Mouse (Mus musculus): ENCODE data around the gene Rps6ka2. TPM values are rescaled to one million over a fixed set of nuclear protein-coding genes. Genes with fewer than 3 reads are reported as not detected.
A peak's percentile ranks its signal among the peaks of the same experiment; 100 is the strongest.

Rps6ka2 gene
- polyA plus RNA-seq, 1 experiment from 2014 or later, result 24.8 TPM

DNA sequence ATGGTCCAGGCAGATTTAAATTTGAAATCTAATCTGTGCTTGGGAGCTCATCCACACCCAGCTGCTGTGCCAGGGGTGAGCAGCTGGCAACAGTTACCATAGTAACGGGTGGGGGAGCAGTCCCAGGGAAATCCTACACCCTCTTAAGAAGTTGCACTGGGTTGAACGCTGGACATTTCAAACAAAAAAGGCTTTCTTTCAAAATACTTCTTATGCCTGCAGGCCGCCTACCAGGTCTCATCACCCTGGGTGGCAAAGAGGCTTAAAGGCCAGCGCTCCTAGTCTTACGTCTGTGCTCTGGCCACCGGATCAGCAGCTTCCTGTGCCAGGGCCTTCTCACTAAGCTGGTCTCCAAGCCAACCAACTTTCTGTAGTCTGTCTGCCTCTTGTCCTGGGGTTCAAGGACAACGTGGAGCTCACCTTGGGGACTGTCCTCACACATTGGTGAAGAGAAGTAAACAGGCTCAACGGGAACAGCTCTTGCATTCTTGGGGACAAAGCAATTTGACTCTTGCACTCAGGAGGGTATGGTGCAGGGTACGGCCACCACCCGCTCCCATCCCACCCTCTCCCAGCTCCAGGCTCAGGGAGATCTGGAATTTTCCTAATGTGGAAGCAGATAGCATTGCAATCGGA lies 35.0 kb downstream of the Rps6ka2 start:
- peaks cover 34% of the 10 kb centered on the region for H3K4me1 ChIP-seq (replicated peaks)
- H3K9me3 ChIP-seq, result no peaks in the 10 kb centered on the region
- H3K4me2 ChIP-seq, result peak overlapping the region; percentile 23; the same call in 1 of the 2 replicates
- H3K27ac ChIP-seq, result peak overlapping the region; percentile 88
- H3K9ac ChIP-seq (replicated peaks), result no peak overlapping the region
- no peak overlapping the region for H3K4me3 ChIP-seq (replicated peaks)
- peak; percentile 75; the same call in 1 of the 2 replicates for ATAC-seq (ENCODE audit: insufficient number of reproducible peaks, insufficient read depth, low FRiP score, low TSS enrichment, low read depth)
- H3K27me3 ChIP-seq, result no peaks in the 10 kb centered on the region
- 53% methylated on average over 11 of the region's 11 CpGs for WGBS
- no peaks in the 10 kb centered on the region for H3K36me3 ChIP-seq

DNA sequence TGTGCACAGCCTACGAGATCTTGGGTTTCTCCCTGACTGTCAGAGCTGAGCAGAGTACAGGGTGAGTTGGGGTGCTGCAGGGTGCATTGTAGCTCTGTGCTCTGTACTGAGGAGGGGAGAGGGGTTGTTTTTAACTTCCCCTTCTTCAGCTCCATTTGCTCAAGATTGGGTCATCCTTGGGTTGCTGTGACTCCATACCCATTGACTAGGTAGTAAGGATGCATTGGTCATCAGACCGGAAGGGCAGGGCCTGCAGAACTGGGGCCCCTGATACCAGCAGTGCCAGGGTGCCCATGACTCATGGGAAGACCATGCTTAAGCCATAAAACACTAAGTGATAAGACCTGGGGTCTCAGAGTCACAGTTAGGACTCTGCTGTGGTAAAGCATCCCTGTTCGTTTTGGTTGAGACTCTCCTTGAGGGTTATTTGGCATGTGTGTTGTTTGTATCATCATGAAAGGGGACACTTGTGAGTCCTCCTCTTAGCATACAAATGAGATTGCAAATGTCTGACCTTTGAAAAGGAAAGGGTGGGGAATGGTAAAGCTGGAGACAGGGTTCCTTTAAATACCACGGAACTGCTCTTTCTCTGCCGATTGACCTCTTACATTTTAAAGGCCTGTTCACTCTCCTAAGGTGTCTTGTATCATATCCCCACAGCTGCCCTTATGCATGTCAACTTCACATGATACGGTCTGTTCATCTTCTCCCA lies 36.7 kb downstream of the Rps6ka2 start:
- ATAC-seq (ENCODE audit: insufficient number of reproducible peaks, insufficient read depth, low FRiP score, low TSS enrichment, low read depth), result no peak
- Histone ChIP-seq H3K9me3 (no peaks in the 10 kb centered on the region), H3K27me3 (no peaks in the 10 kb centered on the region), H3K4me1 (replicated peaks) (peaks cover 42% of the 10 kb centered on the region), H3K36me3 (no peaks in the 10 kb centered on the region), H3K9ac (replicated peaks) (no peak overlapping the region), H3K4me3 (replicated peaks) (no peak overlapping the region), H3K27ac (no peak overlapping the region), H3K4me2 (no peak overlapping the region)
- WGBS, result 80% methylated on average over 6 of the region's 6 CpGs

DNA sequence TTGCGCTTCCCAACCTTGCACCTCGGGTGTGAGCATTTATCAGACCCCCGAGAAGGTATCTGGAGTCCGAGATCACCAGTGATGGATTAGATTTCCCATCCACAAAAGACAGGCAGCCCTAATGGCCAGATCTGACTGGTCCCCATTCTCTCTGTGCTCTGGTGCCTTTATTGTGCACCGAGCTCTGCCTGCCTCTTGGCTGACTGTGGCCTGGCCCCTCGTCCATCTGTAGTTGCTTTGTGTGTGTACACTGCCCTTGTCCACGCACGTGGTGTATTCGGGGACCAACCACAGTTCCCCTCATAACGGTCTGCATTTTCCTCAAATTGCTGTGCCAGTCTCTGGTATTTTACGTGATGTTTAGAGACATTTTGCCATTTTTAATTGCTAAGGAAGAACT lies 40.7 kb downstream of the Rps6ka2 start:
- Histone ChIP-seq H3K9ac (replicated peaks) (no peak overlapping the region), H3K36me3 (no peaks in the 10 kb centered on the region), H3K9me3 (no peaks in the 10 kb centered on the region), H3K4me2 (no peak overlapping the region), H3K27ac (no peak overlapping the region), H3K4me1 (replicated peaks) (peaks cover 26% of the 10 kb centered on the region), H3K27me3 (no peaks in the 10 kb centered on the region), H3K4me3 (replicated peaks) (no peak overlapping the region)
- 66% methylated on average over 11 of the region's 11 CpGs for WGBS
- no peak for ATAC-seq (ENCODE audit: insufficient number of reproducible peaks, insufficient read depth, low FRiP score, low TSS enrichment, low read depth)

DNA sequence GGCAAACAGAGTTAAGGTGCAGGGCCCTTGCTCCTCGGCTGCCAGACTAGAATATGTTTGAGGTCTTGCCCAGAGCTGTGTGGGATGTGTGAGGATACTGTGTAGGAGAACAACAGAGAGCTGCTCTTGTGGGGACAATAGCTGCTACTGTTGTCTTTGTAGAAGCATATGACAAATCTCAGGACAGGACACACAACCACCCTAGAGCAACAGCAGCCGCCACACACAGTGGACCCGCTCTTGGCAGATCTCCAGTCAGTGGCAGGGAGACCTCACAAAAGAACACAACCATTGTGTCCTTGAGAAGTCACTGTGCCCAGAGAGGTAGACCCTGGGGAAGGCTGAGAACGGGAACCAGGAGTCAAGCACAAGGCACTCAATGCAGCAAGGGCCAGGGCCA lies 42.0 kb downstream of the Rps6ka2 start:
- 90% methylated on average over 4 of the region's 4 CpGs for WGBS
- no peaks in the 10 kb centered on the region for H3K9me3 ChIP-seq
- no peak overlapping the region for H3K9ac ChIP-seq (replicated peaks)
- H3K4me1 ChIP-seq (replicated peaks), result peaks cover 17% of the 10 kb centered on the region
- H3K27ac ChIP-seq, result no peak overlapping the region
- no peak overlapping the region for H3K4me3 ChIP-seq (replicated peaks)
- H3K4me2 ChIP-seq, result no peak overlapping the region
- H3K27me3 ChIP-seq, result no peaks in the 10 kb centered on the region
- no peaks in the 10 kb centered on the region for H3K36me3 ChIP-seq
- no peak for ATAC-seq (ENCODE audit: insufficient number of reproducible peaks, insufficient read depth, low FRiP score, low TSS enrichment, low read depth)

DNA sequence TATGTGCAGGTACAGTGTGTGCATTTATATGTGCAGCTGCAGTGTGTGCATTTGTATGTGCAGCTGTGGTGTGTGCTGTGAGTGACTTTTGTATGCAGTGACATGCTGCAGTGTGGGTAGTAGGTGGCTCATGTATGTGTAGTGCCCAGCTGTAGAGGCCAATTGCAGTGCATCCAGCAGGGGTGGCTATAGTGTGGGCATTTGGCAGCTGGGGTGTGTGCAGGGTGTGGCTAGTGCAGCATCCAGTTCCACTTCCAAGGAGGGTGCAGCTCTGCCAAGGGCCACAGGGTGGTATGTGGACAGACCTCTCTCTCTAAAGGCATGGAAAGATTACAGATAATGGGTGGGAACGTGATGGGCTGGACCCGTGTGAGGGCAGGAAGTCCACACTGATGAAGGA lies 43.3 kb downstream of the Rps6ka2 start:
- H3K36me3 ChIP-seq, result no peaks in the 10 kb centered on the region
- H3K4me3 ChIP-seq (replicated peaks), result no peak overlapping the region
- H3K27ac ChIP-seq, result no peak overlapping the region
- 78% methylated on average over 2 of the region's 2 CpGs for WGBS
- H3K4me2 ChIP-seq, result no peak overlapping the region
- H3K4me1 ChIP-seq (replicated peaks), result peaks cover 17% of the 10 kb centered on the region
- ATAC-seq (ENCODE audit: insufficient number of reproducible peaks, insufficient read depth, low FRiP score, low TSS enrichment, low read depth), result no peak
- no peak overlapping the region for H3K9ac ChIP-seq (replicated peaks)
- no peaks in the 10 kb centered on the region for H3K27me3 ChIP-seq
- no peaks in the 10 kb centered on the region for H3K9me3 ChIP-seq

DNA sequence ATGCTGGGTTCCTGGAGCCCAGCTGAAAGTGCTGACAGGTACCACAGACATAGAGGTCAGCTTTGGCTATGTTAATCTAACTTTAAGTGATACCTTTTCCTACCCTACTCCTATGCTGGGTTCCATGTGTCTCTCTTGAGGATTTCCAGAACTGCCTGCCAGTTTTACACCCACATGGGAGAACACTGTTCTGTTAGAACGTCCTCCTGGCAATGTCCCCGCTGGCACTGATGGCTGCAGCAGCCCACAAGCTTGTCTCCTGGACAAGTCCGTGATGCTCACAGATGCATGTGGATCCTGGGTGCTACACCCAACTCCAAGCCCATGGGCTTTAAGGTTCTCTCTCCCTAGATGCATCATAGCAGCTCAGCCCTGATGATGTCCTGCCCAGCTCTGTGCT lies 44.1 kb downstream of the Rps6ka2 start:
- Histone ChIP-seq H3K9ac (replicated peaks) (no peak overlapping the region), H3K4me1 (replicated peaks) (peaks cover 20% of the 10 kb centered on the region), H3K36me3 (no peaks in the 10 kb centered on the region), H3K9me3 (no peaks in the 10 kb centered on the region), H3K4me2 (no peak overlapping the region), H3K27ac (no peak overlapping the region), H3K27me3 (no peaks in the 10 kb centered on the region), H3K4me3 (replicated peaks) (no peak overlapping the region)
- WGBS, result 89% methylated on average over 3 of the region's 3 CpGs
- no peak for ATAC-seq (ENCODE audit: insufficient number of reproducible peaks, insufficient read depth, low FRiP score, low TSS enrichment, low read depth)

DNA sequence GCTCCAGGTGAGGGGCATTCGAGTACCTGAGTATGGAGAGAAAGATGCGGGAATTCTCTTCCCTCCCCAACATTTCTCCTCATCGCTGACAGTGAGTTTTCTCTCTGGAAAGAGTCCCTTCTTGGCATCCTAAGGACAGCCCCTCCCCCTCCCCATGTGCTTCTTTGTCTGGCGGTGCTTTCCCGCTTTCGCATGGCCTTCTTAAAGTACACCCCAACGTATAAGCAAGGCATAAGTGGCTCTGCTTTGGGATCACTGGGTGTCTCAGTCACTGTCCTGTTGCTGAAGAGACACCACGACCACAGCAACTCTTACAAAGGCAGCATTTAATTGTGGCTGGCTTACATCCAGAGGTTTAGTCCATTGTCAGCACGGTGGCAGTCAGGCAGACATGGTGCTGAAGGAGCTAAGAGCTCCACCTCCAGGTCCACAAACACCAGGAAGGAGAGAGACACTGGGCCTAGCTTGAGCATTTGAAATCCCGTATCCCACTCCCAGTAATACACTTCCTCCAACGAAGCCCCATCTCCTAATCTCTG lies 47.9 kb downstream of the Rps6ka2 start:
- Histone ChIP-seq H3K9ac (replicated peaks) (no peak overlapping the region), H3K9me3 (no peaks in the 10 kb centered on the region), H3K4me1 (replicated peaks) (peaks cover 18% of the 10 kb centered on the region), H3K4me3 (replicated peaks) (no peak overlapping the region), H3K27ac (no peak overlapping the region), H3K4me2 (no peak overlapping the region), H3K27me3 (no peaks in the 10 kb centered on the region), H3K36me3 (no peaks in the 10 kb centered on the region)
- ATAC-seq (ENCODE audit: insufficient number of reproducible peaks, insufficient read depth, low FRiP score, low TSS enrichment, low read depth), result no peak
- 84% methylated on average over 11 of the region's 11 CpGs for WGBS

DNA sequence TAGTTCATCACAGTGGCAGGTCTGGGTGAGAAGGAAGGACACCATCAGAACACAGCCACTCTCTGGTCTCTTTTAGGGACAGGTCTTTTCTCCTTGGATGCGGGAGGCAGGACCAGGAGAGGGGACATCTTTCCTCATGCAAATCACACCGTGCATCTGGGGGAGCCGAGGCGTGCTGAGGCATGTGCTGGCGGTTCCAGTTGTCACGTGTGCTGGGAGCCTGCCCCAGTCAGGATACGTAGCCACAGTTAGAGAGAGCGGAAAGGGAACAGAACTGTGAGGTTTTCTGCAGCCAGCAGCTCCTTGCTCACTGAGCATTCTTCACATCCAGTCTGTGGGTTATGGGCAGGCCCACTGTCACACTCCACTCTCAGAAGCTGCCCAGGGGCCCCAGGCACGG lies 48.5 kb downstream of the Rps6ka2 start:
- H3K9me3 ChIP-seq, result no peaks in the 10 kb centered on the region
- no peak for ATAC-seq (ENCODE audit: insufficient number of reproducible peaks, insufficient read depth, low FRiP score, low TSS enrichment, low read depth)
- peaks cover 18% of the 10 kb centered on the region for H3K4me1 ChIP-seq (replicated peaks)
- no peak overlapping the region for H3K4me2 ChIP-seq
- H3K27me3 ChIP-seq, result no peaks in the 10 kb centered on the region
- 87% methylated on average over 9 of the region's 9 CpGs for WGBS
- H3K27ac ChIP-seq, result 0 out of 2 replicates have a peak overlapping the region, but pooled peaks have one; percentile 7
- no peaks in the 10 kb centered on the region for H3K36me3 ChIP-seq
- H3K4me3 ChIP-seq (replicated peaks), result no peak overlapping the region
- H3K9ac ChIP-seq (replicated peaks), result no peak overlapping the region

DNA sequence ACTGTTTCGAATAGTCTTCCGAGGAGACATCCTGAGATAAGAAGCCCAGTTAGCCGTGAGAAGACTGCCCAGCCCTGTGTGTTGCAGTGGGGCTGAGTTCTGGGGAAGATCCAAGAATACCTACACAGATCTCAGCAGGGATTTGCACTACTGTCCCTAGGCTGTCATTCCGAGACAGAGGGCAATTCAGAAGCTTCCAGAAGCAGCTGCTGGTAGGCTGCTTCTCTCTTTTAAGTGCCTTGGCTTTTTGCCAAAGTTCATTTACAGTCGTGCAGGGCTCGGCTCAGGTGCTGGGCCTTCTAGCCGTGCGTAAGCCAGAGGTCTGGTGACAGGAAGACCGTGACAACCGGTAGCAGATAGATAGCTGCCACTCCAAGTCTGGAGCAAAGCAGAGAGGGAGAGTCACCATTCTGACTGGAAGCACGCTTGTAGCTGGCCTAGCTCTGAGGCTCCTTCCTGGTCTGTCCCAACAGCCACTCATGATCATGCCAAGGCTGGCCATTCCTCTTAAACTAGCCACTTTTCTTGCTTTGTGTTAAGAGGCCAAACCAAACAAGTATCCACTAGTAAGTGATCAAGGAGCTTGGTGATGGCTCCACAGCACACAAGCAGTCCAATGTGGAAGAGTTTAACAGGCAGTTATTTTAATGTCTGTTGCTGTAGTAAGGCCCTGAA lies 49.3 kb downstream of the Rps6ka2 start:
- Histone ChIP-seq H3K36me3 (no peaks in the 10 kb centered on the region), H3K27ac (peak overlapping the region; percentile 7; the same call in 1 of the 2 replicates), H3K9me3 (no peaks in the 10 kb centered on the region), H3K27me3 (no peaks in the 10 kb centered on the region), H3K4me2 (no peak overlapping the region), H3K4me1 (replicated peaks) (peaks cover 14% of the 10 kb centered on the region), H3K4me3 (replicated peaks) (no peak overlapping the region), H3K9ac (replicated peaks) (peak overlapping the region; percentile 37; the same call in 1 of the 2 replicates)
- WGBS, result 53% methylated on average over 11 of the region's 11 CpGs
- no peak for ATAC-seq (ENCODE audit: insufficient number of reproducible peaks, insufficient read depth, low FRiP score, low TSS enrichment, low read depth)

DNA sequence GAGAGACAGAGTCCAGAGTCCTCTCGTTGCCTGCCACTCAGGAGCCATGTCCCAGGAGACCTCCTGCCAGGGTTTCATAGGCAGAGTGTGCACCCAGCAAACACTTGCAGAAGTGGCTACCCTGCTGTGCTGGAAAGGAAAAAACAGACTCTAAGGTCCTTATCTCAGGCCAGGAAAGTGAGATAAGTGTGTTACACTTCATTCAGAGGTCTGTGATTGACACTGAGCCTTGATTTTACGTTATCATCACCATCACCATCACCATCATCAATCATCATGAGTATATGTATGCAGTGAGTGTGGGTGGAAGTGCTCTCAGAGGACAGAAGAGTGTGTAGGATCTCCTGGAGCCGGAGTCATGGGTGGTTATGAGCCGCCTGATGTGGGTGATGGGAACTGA lies 51.4 kb downstream of the Rps6ka2 start:
- no peak overlapping the region for H3K27ac ChIP-seq
- H3K4me2 ChIP-seq, result no peak overlapping the region
- H3K9me3 ChIP-seq, result no peaks in the 10 kb centered on the region
- H3K27me3 ChIP-seq, result no peaks in the 10 kb centered on the region
- H3K4me1 ChIP-seq (replicated peaks), result peaks cover 14% of the 10 kb centered on the region
- WGBS, result 90% methylated on average over 4 of the region's 4 CpGs
- H3K4me3 ChIP-seq (replicated peaks), result no peak overlapping the region
- no peak overlapping the region for H3K9ac ChIP-seq (replicated peaks)
- H3K36me3 ChIP-seq, result no peaks in the 10 kb centered on the region
- no peak for ATAC-seq (ENCODE audit: insufficient number of reproducible peaks, insufficient read depth, low FRiP score, low TSS enrichment, low read depth)

DNA sequence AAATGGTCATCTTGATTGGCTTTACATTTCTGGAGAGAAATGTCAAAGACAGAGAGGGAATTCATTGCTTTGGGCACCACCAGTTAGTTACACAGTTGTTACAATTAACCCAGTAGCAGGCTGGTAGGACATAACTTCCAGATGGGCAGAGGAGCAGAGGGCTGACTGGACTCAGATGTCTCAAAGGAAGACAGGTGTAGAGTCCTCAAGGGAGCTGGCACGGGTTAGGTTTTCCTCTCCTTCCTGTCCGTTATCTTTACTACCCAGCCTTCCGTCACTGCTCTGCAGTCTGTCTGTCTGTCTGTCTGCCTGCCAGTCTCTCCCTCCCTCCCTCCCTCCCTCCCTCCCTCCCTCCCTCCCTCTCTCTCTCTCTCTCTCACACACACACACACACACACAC lies 52.3 kb downstream of the Rps6ka2 start:
- peaks cover 23% of the 10 kb centered on the region for H3K4me1 ChIP-seq (replicated peaks)
- no peaks in the 10 kb centered on the region for H3K36me3 ChIP-seq
- no peaks in the 10 kb centered on the region for H3K27me3 ChIP-seq
- ATAC-seq (ENCODE audit: insufficient number of reproducible peaks, insufficient read depth, low FRiP score, low TSS enrichment, low read depth), result no peak
- no peak overlapping the region for H3K27ac ChIP-seq
- 77% methylated on average over 3 of the region's 3 CpGs for WGBS
- H3K9ac ChIP-seq (replicated peaks), result no peak overlapping the region
- H3K9me3 ChIP-seq, result no peaks in the 10 kb centered on the region
- no peak overlapping the region for H3K4me2 ChIP-seq
- no peak overlapping the region for H3K4me3 ChIP-seq (replicated peaks)
